Mouse (Mus musculus): ENCODE results near the gene Zdhhc19.

- no peak for TF ChIP-seq POLR2A (IDR thresholded peaks at IDR 0.05; ENCODE audit: low read depth, low read length)
- TF ChIP-seq CTCF (IDR thresholded peaks at IDR 0.05; ENCODE audit: extremely low read depth, insufficient read length, insufficient replicate concordance, low read depth, low read length) = no peak
These were observed 21.9 kb downstream of the Zdhhc19 start for GRCm38 (mm10) chr16:32517785-32518481.

Data from small intestine, adult 2 months (tissue).